22 mouse cellular contexts compared by ENCODE assay signal in the genomic region with DNA sequence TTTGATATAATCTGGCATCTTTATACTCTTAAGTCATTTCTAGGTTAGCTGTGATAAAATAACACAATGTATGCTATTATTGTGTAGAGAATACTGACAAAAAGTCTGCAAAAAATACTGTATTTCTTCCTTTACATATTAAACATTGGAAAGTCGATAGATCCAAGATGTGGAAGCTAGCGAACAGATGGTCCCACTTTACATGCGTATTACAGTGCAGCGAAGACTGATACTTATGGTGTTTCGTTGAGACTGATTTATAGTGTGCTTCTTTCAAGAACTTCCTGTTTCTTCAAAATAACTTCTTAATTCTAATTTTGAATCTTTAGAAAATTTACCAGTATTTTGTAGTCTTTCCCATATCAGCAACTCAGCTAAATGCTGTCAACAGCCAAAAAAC. TPM values are rescaled to one million over a fixed set of nuclear protein-coding genes. Genes with fewer than 3 reads are reported as not detected.
"Had no signal": no experiment of that assay in that cellular context is flagged by ENCODE, and none has a peak within 500 bp of the region (broad histone marks: within the 10 kb centered on the region; RNA-seq: fewer than 3 reads in every experiment).

No protein-coding gene starts in this region.

- H3K4me2 ChIP-seq: lung, embryonic 14.5 days; midbrain, embryonic 12.5 days; neural tube, embryonic 12.5 days; stomach, embryonic 15.5 days had no signal

- H3K9me3 ChIP-seq: midbrain, embryonic 10.5 days; midbrain, embryonic 12.5 days; neural tube, embryonic 12.5 days; stomach, embryonic 15.5 days had no signal

- H3K9ac ChIP-seq: lung, embryonic 14.5 days; midbrain, embryonic 12.5 days; neural tube, embryonic 12.5 days; stomach, embryonic 15.5 days had no signal

- H3K27me3 ChIP-seq: midbrain, embryonic 12.5 days; neural tube, embryonic 12.5 days; stomach, embryonic 15.5 days had no signal

- H3K4me1 ChIP-seq: midbrain, embryonic 10.5 days; midbrain, embryonic 12.5 days; neural tube, embryonic 12.5 days; stomach, embryonic 15.5 days had no signal

- DNase-seq: lung, adult 18-20 months; lung, embryonic 14.5 days; lung, postnatal 10 days; lung, postnatal 4 days; midbrain, embryonic 14.5 days; right cerebral cortex, postnatal 14 days; thymus, adult 18-20 months; thymus, postnatal 14 days; thymus, postnatal 36 days had no signal

- H3K27ac ChIP-seq: midbrain, embryonic 10.5 days; midbrain, embryonic 12.5 days; neural tube, embryonic 12.5 days; stomach, embryonic 15.5 days; stomach, postnatal 0 days had no signal

- H3K36me3 ChIP-seq: midbrain, embryonic 10.5 days; midbrain, embryonic 12.5 days; neural tube, embryonic 12.5 days; stomach, embryonic 15.5 days had no signal

- H3K4me3 ChIP-seq: midbrain, embryonic 10.5 days; midbrain, embryonic 12.5 days; myocyte; neural tube, embryonic 12.5 days; stomach, embryonic 15.5 days had no signal

- ATAC-seq: midbrain, embryonic 16.5 days had no signal

RNA-seq across cellular contexts. Expression of a gene that starts 18.5 kb away (rescaled TPM):
- total RNA-seq: megakaryocyte, adult 5-6 weeks; megakaryocyte-erythroid progenitor cell, adult 5-6 weeks; neutrophil, adult 5-6 weeks had no signal
- polyA plus RNA-seq: midbrain, embryonic 10.5 days; midbrain, embryonic 12.5 days; midbrain, embryonic 16.5 days; myocyte; spleen, adult 2 months had no signal

RNA-seq across cellular contexts. Expression of a gene that starts 24.6 kb away (rescaled TPM):
- total RNA-seq: megakaryocyte, adult 5-6 weeks; megakaryocyte-erythroid progenitor cell, adult 5-6 weeks; neutrophil, adult 5-6 weeks had no signal
- polyA plus RNA-seq: lung, embryonic 14.5 days; lung, embryonic 16.5 days; midbrain, embryonic 10.5 days; midbrain, embryonic 12.5 days; midbrain, embryonic 14.5 days; midbrain, embryonic 16.5 days; myocyte; neural tube, embryonic 12.5 days; neural tube, embryonic 14.5 days; spleen, adult 2 months; stomach, embryonic 15.5 days had no signal
